Mouse (Mus musculus): Measurements from ENCODE around the gene Zfp428. TPM values are rescaled to one million over a fixed set of nuclear protein-coding genes. Genes with fewer than 3 reads are reported as not detected.

Zfp428 gene
- total RNA-seq, 2 experiments from 2014 or later: not detected

DNA sequence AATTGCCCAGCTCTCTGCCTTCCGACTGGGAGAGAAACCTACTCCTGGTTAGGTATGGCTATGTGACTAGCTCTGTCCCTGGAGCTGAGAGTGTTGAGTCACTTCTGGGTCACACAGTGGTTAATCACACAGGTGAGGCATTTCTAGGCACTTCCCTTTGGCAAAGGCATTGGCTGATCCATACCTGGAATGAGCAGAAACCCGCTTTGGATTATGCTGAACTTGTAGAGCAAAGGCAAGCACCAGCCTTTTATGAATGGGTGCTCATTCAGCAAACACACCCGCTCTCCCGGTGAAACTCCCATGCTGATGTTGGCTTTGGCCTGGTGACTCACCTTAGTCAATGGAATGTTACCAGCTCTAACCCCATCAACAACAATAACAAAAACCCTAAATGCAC lies 32.9 kb downstream of the Zfp428 start:
- no peak for ATAC-seq (replicated peaks; ENCODE audit: low FRiP score, poor library complexity, severe bottlenecking)

GRCm38 (mm10) chr7:24544506-24544905 lies 37.7 kb downstream of the Zfp428 start:
- no peak for ATAC-seq (replicated peaks; ENCODE audit: low FRiP score, poor library complexity, severe bottlenecking)

DNA sequence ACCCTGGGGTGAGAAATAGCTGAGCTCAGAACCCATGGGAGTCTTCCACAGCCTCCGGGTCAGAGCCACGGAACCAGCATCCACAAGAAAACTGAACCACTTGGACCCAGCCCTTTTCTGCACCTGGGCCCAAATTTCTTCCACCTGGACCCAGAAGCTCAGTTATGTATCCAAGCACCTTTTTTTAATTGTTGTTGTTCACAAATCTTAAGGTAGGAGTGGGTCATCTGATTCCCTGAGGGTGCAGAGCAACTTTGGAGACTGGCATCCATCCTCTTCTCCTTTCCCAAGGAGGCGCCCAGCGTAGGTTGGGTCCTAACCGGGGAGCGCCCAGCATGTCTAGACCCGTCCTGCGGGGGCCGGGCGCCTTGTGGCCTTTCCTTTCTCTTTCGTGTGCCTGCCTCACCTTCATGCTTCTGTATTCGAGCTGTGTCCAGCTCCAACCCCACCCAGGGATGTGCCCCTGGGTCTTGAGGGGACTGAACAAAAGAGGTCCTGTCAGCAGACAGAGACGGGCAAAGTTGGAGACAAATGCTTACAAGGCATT lies 39.3 kb downstream of the Zfp428 start, which contains the start of the genes Pinlyp and Xrcc1:
Gene Pinlyp, minus strand, starts transcription at position 51 of the 547 bp plus-strand sequence.
Gene Xrcc1, plus strand, starts transcription at position 222 of the 547 bp plus-strand sequence.
- ATAC-seq (replicated peaks; ENCODE audit: low FRiP score, poor library complexity, severe bottlenecking): no peak

GRCm38 (mm10) chr7:24546634-24547389 lies 40.0 kb downstream of the Zfp428 start:
- ATAC-seq (replicated peaks; ENCODE audit: low FRiP score, poor library complexity, severe bottlenecking): peak; percentile 100

GRCm38 (mm10) chr7:24547534-24548036 lies 40.8 kb downstream of the Zfp428 start:
- ATAC-seq (replicated peaks; ENCODE audit: low FRiP score, poor library complexity, severe bottlenecking): no peak

GRCm38 (mm10) chr7:24551985-24552759 lies 45.4 kb downstream of the Zfp428 start:
- no peak for ATAC-seq (replicated peaks; ENCODE audit: low FRiP score, poor library complexity, severe bottlenecking)

- ATAC-seq (replicated peaks; ENCODE audit: low FRiP score, poor library complexity, severe bottlenecking): no peak
Observed at GRCm38 (mm10) chr7:24555786-24556185, 49.0 kb downstream of the Zfp428 start.

GRCm38 (mm10) chr7:24561450-24561849 lies 54.6 kb downstream of the Zfp428 start:
- no peak for ATAC-seq (replicated peaks; ENCODE audit: low FRiP score, poor library complexity, severe bottlenecking)

DNA sequence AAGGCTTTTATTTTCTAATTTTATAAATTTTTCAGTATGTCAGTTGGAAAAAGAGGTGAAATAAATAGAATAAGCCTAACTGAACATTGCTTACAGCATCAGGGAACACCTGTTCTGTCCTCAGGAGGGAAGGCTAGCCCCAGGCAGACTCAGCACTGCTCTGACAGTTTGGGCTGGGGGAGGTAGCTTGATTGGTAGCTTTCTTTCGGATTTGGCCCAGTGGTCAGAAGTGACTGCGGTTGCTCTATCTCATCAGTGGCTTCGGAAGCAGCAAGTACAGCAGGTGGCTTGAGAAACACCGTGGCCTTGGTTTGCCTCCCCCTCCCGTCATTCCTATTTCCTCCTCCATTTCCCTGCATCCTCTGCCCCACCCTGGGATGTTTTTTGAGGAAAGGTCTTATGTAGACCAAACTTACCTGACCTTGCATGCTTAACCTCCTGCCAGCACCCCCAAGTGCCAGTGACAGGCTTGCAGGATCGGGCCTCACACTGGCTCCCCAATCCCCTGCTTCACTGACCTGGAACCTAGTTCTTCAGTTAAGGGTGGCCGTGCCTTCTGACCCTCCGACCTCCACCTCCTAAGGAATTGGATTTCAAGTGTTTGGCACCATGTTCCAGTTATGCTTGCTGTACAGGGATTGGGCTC lies 56.5 kb downstream of the Zfp428 start:
- ATAC-seq (replicated peaks; ENCODE audit: low FRiP score, poor library complexity, severe bottlenecking): no peak

DNA sequence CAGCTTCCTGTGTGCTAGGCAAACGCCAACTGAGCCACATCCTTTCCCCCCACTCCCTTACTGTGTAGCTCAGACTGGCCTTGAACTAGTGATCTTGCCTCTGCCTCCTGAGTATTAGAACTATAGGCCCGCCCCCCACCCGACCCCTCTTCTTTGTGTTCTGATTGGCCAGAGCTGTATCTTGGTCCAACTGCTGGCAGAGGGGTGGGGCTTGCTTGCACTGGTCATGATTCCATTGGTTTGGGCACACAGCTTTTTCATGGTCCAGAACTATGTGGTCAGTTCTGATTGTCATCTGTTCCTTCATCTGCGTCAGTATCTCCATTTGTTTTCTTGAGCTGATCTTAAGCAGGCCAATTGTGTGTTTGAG lies 57.0 kb downstream of the Zfp428 start:
- no peak for ATAC-seq (replicated peaks; ENCODE audit: low FRiP score, poor library complexity, severe bottlenecking)

GRCm38 (mm10) chr7:24564607-24565265 lies 57.9 kb downstream of the Zfp428 start:
- ATAC-seq (replicated peaks; ENCODE audit: low FRiP score, poor library complexity, severe bottlenecking): peak; percentile 87

Other genes with a start within 250 kb of the Zfp428 start
- not detected in 2 replicates for gene Zfp93, start 236.6 kb upstream of the Zfp428 start, total RNA-seq (2015; ENCODE audit: low replicate concordance)
- 0.70 TPM in 1 of 2 replicates, not detected in the other for gene Zfp93, start 236.6 kb upstream of the Zfp428 start, total RNA-seq (2017; ENCODE audit: low replicate concordance)
- gene Zfp61, start 205.8 kb upstream of the Zfp428 start, total RNA-seq (2015; ENCODE audit: low replicate concordance): 1.2 and 2.1 TPM in 2 replicates
- gene Zfp61, start 205.8 kb upstream of the Zfp428 start, total RNA-seq (2017; ENCODE audit: low replicate concordance): 0.77 and 4.0 TPM in 2 replicates
- gene Zfp94, start 190.3 kb upstream of the Zfp428 start, total RNA-seq (2015; ENCODE audit: low replicate concordance): 1.0 TPM in 1 of 2 replicates, not detected in the other
- 0.34 and 1.3 TPM in 2 replicates for gene Zfp94, start 190.3 kb upstream of the Zfp428 start, total RNA-seq (2017; ENCODE audit: low replicate concordance)
- not detected in 2 replicates for gene Tescl, start 173.1 kb upstream of the Zfp428 start, total RNA-seq (2015; ENCODE audit: low replicate concordance)
- gene Tescl, start 173.1 kb upstream of the Zfp428 start, total RNA-seq (2017; ENCODE audit: low replicate concordance): not detected in 2 replicates
- not detected in 2 replicates for gene Lypd5, start 157.8 kb upstream of the Zfp428 start, total RNA-seq (2015; ENCODE audit: low replicate concordance)
- not detected in 2 replicates for gene Lypd5, start 157.8 kb upstream of the Zfp428 start, total RNA-seq (2017; ENCODE audit: low replicate concordance)
- gene Kcnn4, start 136.7 kb upstream of the Zfp428 start, total RNA-seq (2015; ENCODE audit: low replicate concordance): 102 and 125 TPM in 2 replicates
- 244 and 272 TPM in 2 replicates for gene Kcnn4, start 136.7 kb upstream of the Zfp428 start, total RNA-seq (2017; ENCODE audit: low replicate concordance)
- gene Smg9, start 107.4 kb upstream of the Zfp428 start, total RNA-seq (2015; ENCODE audit: low replicate concordance): 9.6 and 11.1 TPM in 2 replicates
- 13.3 and 16.0 TPM in 2 replicates for gene Smg9, start 107.4 kb upstream of the Zfp428 start, total RNA-seq (2017; ENCODE audit: low replicate concordance)
- not detected in 2 replicates for gene Irgc1, start 54.7 kb upstream of the Zfp428 start, total RNA-seq (2015; ENCODE audit: low replicate concordance)
- not detected in 2 replicates for gene Irgc1, start 54.7 kb upstream of the Zfp428 start, total RNA-seq (2017; ENCODE audit: low replicate concordance)
- 28.4 and 30.9 TPM in 2 replicates for gene Plaur, start 44.5 kb upstream of the Zfp428 start, total RNA-seq (2015; ENCODE audit: low replicate concordance)
- 19.4 and 34.9 TPM in 2 replicates for gene Plaur, start 44.5 kb upstream of the Zfp428 start, total RNA-seq (2017; ENCODE audit: low replicate concordance)
- gene Cadm4, start 25.0 kb upstream of the Zfp428 start, total RNA-seq (2015; ENCODE audit: low replicate concordance): not detected in 2 replicates
- gene Cadm4, start 25.0 kb upstream of the Zfp428 start, total RNA-seq (2017; ENCODE audit: low replicate concordance): 0.77 TPM in 1 of 2 replicates, not detected in the other
- not detected in 2 replicates for gene AC161166.1, start 5.4 kb downstream of the Zfp428 start, total RNA-seq (2015; ENCODE audit: low replicate concordance)
- not detected in 2 replicates for gene AC161166.1, start 5.4 kb downstream of the Zfp428 start, total RNA-seq (2017; ENCODE audit: low replicate concordance)
- 0.42 TPM in 1 of 2 replicates, not detected in the other for gene Irgq, start 23.7 kb downstream of the Zfp428 start, total RNA-seq (2015; ENCODE audit: low replicate concordance)
- gene Irgq, start 23.7 kb downstream of the Zfp428 start, total RNA-seq (2017; ENCODE audit: low replicate concordance): 1.4 and 1.6 TPM in 2 replicates
- gene Pinlyp, start 39.1 kb downstream of the Zfp428 start, total RNA-seq (2015; ENCODE audit: low replicate concordance): not detected in 2 replicates
- gene Pinlyp, start 39.1 kb downstream of the Zfp428 start, total RNA-seq (2017; ENCODE audit: low replicate concordance): not detected in 2 replicates
- gene Xrcc1, start 39.3 kb downstream of the Zfp428 start, total RNA-seq (2015; ENCODE audit: low replicate concordance): 7.5 and 9.4 TPM in 2 replicates
- 15.9 and 18.0 TPM in 2 replicates for gene Xrcc1, start 39.3 kb downstream of the Zfp428 start, total RNA-seq (2017; ENCODE audit: low replicate concordance)
- 22.3 and 28.0 TPM in 2 replicates for gene Ethe1, start 80.5 kb downstream of the Zfp428 start, total RNA-seq (2015; ENCODE audit: low replicate concordance)
- gene Ethe1, start 80.5 kb downstream of the Zfp428 start, total RNA-seq (2017; ENCODE audit: low replicate concordance): 9.5 and 10.7 TPM in 2 replicates
- gene Zfp575, start 80.6 kb downstream of the Zfp428 start, total RNA-seq (2015; ENCODE audit: low replicate concordance): not detected in 2 replicates
- gene Zfp575, start 80.6 kb downstream of the Zfp428 start, total RNA-seq (2017; ENCODE audit: low replicate concordance): not detected in 2 replicates
- 0.84 TPM in 1 of 2 replicates, not detected in the other for gene Phldb3, start 103.8 kb downstream of the Zfp428 start, total RNA-seq (2015; ENCODE audit: low replicate concordance)
- 0.85 and 3.2 TPM in 2 replicates for gene Phldb3, start 103.8 kb downstream of the Zfp428 start, total RNA-seq (2017; ENCODE audit: low replicate concordance)
- not detected in 2 replicates for gene Lypd3, start 129.5 kb downstream of the Zfp428 start, total RNA-seq (2015; ENCODE audit: low replicate concordance)
- not detected in 2 replicates for gene Lypd3, start 129.5 kb downstream of the Zfp428 start, total RNA-seq (2017; ENCODE audit: low replicate concordance)
- gene Tex101, start 169.7 kb downstream of the Zfp428 start, total RNA-seq (2015; ENCODE audit: low replicate concordance): not detected in 2 replicates
- not detected in 2 replicates for gene Tex101, start 169.7 kb downstream of the Zfp428 start, total RNA-seq (2017; ENCODE audit: low replicate concordance)
- not detected in 2 replicates for gene BC049730, start 202.2 kb downstream of the Zfp428 start, total RNA-seq (2015; ENCODE audit: low replicate concordance)
- gene BC049730, start 202.2 kb downstream of the Zfp428 start, total RNA-seq (2017; ENCODE audit: low replicate concordance): not detected in 2 replicates
- not detected in 2 replicates for gene Gm4763, start 219.9 kb downstream of the Zfp428 start, total RNA-seq (2015; ENCODE audit: low replicate concordance)
- gene Gm4763, start 219.9 kb downstream of the Zfp428 start, total RNA-seq (2017; ENCODE audit: low replicate concordance): not detected in 2 replicates